Mouse (Mus musculus) embryonic facial prominence, embryonic 15.5 days (tissue): Measurements from ENCODE around the gene Dhx33. TPM values are rescaled to one million over a fixed set of nuclear protein-coding genes. Genes with fewer than 3 reads are reported as not detected.

ENCODE experiments used
- ATAC-seq: fragments of 200-750 bp; cut with Nextera tagmentation; 2 replicates; pipeline ENCODE4 v1.8.0; 2017; ENCODE audit warnings: low read depth, moderate TSS enrichment; ENCODE audit not compliant: insufficient number of reproducible peaks, low FRiP score, low TSS enrichment
- H3K27ac ChIP-seq: fragments of 300-500 bp; sonication (generic); replicated peaks from 2 replicates; pipeline ENCODE4 v1.5.1; 2015; ENCODE audit warnings: mild to moderate bottlenecking, inconsistent platforms
- H3K27me3 ChIP-seq: fragments of 300-500 bp; sonication (generic); 2 replicates; pipeline ENCODE4 v1.6.1; 2015; ENCODE audit warnings: inconsistent platforms
- H3K36me3 ChIP-seq: fragments of 300-500 bp; sonication (generic); 2 replicates; pipeline ENCODE4 v1.6.1; 2015; ENCODE audit warnings: mild to moderate bottlenecking, inconsistent platforms
- H3K4me1 ChIP-seq: fragments of 300-500 bp; sonication (generic); 2 replicates; pipeline ENCODE4 v1.6.1; 2015; ENCODE audit warnings: inconsistent platforms
- H3K4me2 ChIP-seq: fragments of 300-500 bp; sonication (generic); replicated peaks from 2 replicates; pipeline ENCODE4 v1.6.1; 2015; ENCODE audit warnings: mild to moderate bottlenecking, inconsistent platforms
- H3K4me3 ChIP-seq: fragments of 300-500 bp; sonication (generic); replicated peaks from 2 replicates; pipeline ENCODE4 v1.5.1; 2015; ENCODE audit warnings: mild to moderate bottlenecking, inconsistent platforms
- H3K9ac ChIP-seq: fragments of 300-500 bp; sonication (generic); 2 replicates; pipeline ENCODE4 v1.6.1; 2015; ENCODE audit warnings: inconsistent platforms
- H3K9me3 ChIP-seq: fragments of 300-500 bp; sonication (generic); replicated peaks from 2 replicates; pipeline ENCODE4 v1.6.1; 2016; ENCODE audit warnings: inconsistent platforms
- WGBS: fragments of 180-500 bp; shearing (Covaris S2); methylation state at CpG from one replicate; pipeline ENCODE4 v1.1.7; 2015; 5-methylcytosine and 5-hydroxymethylcytosine counted together
- polyA plus RNA-seq: library from polyadenylated mRNA; unstranded; fragments of >200 nt; fragmentation: Nextera tagmentation; extraction: Ambion mirVana; gene quantifications from 2 replicates; pipeline ENCODE4 v1.2.1, GENCODE M21; 2015

Dhx33 gene
- polyA plus RNA-seq, 1 experiment from 2014 or later: 16.5 TPM

DNA sequence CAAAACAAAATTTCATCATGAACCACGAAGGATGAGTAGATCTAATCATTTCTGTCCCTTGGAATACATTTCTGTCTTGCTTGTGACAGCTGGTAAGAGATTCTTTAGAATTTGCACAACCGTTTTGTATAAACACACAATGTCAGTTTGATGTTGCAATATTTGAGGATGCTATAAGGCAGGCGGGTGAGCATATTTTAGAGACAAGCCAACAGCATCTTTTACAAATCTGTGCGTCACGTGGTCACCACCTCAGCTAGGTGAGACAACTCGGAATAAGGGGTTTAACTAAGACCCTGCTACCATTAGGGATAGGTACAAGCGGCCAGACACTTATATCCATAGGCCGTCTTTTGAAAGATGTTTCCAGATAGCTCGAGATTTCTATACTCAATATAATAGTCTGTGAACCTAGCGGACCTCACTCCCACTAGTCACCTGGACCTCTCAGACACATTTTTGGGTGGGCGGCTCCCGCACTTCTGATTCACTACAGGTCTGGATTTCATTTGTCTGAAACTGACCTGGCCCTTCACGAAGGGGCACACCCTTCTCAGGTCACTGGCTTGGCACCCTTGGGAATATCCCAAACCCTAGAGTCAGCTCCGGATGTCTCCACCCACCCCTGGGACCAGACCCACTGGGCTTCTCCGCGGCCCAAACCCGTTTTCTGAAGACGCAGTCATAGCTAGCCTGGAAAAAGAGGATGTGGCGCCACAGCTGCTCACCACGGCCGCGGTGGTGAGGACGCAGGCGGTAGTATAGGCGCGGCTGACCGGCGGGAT lies 14.4 kb upstream of the Dhx33 start:
- WGBS: 4% methylated on average over 28 of the region's 28 CpGs
- peaks cover 18% of the 10 kb centered on the region; the same call in 1 of the 2 replicates for H3K36me3 ChIP-seq
- peak overlapping the region; percentile 99 for H3K4me3 ChIP-seq
- peak overlapping the region; percentile 89 for H3K27ac ChIP-seq
- ATAC-seq: no peak; the same call in 1 of the 2 replicates
- H3K4me2 ChIP-seq: peak overlapping the region; percentile 74
- H3K9ac ChIP-seq: peak overlapping the region; percentile 93
- H3K9me3 ChIP-seq: no peaks in the 10 kb centered on the region
- H3K4me1 ChIP-seq: peaks cover 21% of the 10 kb centered on the region
- no peaks in the 10 kb centered on the region for H3K27me3 ChIP-seq

DNA sequence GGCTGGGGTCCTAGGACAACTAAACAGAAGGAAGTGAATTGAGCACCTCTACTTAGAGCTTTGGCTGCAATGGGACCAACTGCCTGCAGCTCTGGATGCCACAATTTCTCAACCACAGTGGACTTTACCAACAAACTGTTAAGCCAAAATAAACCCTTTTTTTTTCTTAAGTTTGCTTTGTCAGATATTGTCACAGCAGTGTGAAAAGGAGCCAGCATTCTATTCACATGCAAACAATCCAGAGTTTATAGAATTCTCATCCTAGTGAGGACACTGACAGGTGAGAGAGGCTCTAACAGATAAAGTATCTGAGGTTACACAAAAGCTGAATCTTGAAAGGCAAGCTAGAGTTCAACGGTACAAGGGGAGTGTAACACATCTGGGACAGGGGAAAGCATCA lies 12.8 kb upstream of the Dhx33 start:
- Histone ChIP-seq H3K4me3 (no peak overlapping the region), H3K9ac (no peak overlapping the region)
- 95% methylated on average over 1 of the region's 1 CpGs for WGBS

DNA sequence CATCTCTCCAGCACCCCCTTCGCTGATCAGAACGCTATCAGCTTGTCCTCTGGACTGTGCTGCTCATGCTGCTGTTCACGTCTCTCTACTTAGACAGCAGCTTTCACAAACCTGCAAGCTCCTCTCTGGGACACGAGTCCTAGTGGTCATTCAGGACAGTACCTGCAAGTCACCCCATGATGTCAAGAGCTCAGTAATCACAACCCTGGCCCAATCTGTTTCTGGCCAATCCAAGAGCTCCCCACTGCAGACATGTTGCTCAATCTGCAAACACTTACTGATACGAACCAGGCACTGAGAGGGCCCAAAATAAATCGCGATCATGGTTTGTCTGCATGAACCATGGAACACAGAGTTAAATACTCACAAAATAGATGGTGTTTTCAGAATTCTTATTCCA lies 8.5 kb upstream of the Dhx33 start:
- no peak overlapping the region for H3K4me3 ChIP-seq
- H3K4me1 ChIP-seq: peaks cover 12% of the 10 kb centered on the region
- no peaks in the 10 kb centered on the region for H3K27me3 ChIP-seq
- no peaks in the 10 kb centered on the region for H3K9me3 ChIP-seq
- H3K36me3 ChIP-seq: peaks cover 46% of the 10 kb centered on the region
- 93% methylated on average over 7 of the region's 7 CpGs for WGBS
- no peak overlapping the region for H3K27ac ChIP-seq
- no peak overlapping the region for H3K4me2 ChIP-seq
- no peak overlapping the region for H3K9ac ChIP-seq
- no peak for ATAC-seq

More for the DNA sequence above, 12.8 kb upstream of the Dhx33 start:
- H3K9me3 ChIP-seq: no peaks in the 10 kb centered on the region
- no peak overlapping the region for H3K27ac ChIP-seq
- no peaks in the 10 kb centered on the region for H3K27me3 ChIP-seq
- H3K4me1 ChIP-seq: peaks cover 21% of the 10 kb centered on the region
- H3K4me2 ChIP-seq: no peak overlapping the region
- peaks cover 24% of the 10 kb centered on the region for H3K36me3 ChIP-seq
- ATAC-seq: no peak

DNA sequence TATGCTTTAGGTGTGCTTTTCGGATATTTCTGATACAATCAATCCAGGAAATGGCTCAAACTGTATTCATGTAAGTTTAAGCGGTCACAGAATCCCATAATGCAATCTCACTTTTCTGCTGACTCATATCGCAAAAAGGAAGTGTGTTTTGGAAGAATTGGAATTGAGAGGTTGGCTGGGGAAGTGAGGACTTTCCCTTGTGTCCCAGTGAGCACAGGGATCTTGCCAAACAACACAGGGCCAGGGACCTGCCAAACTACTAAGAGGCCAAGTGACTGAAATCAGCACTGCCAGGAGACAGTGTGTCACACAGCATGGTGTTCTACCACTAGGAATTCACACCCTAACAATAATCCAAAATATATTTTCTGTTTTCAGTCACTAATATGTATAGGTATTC lies 4.1 kb upstream of the Dhx33 start:
- no peak for ATAC-seq
- H3K4me1 ChIP-seq: peaks cover 2% of the 10 kb centered on the region
- WGBS: 89% methylated on average over 3 of the region's 3 CpGs
- H3K4me2 ChIP-seq: no peak overlapping the region
- H3K9me3 ChIP-seq: no peaks in the 10 kb centered on the region
- peaks cover 43% of the 10 kb centered on the region for H3K36me3 ChIP-seq
- H3K9ac ChIP-seq: no peak overlapping the region
- H3K27ac ChIP-seq: no peak overlapping the region
- no peak overlapping the region for H3K4me3 ChIP-seq
- no peaks in the 10 kb centered on the region for H3K27me3 ChIP-seq

DNA sequence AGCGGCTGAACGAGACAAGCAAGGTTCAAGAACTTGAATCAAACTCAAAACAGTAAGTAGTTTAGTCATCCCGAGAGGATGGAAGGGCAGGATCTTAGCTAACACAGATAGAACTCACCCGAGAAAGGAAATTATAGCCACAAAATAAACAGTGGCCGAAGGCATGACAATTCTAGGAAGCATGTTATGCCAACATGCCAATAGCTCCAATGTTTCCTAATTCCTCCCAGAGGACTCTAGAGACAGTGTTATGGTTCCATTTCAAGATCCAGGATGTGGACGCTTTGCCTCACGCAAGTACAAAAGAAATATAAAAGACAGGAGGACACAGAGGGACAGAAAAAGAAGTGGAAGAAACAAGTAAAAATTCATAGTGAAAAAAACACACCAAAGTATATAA lies 3.6 kb upstream of the Dhx33 start:
- Histone ChIP-seq H3K36me3 (peaks cover 42% of the 10 kb centered on the region), H3K4me1 (peaks cover 7% of the 10 kb centered on the region), H3K4me3 (no peak overlapping the region), H3K27me3 (no peaks in the 10 kb centered on the region), H3K9me3 (no peaks in the 10 kb centered on the region), H3K27ac (no peak overlapping the region), H3K4me2 (no peak overlapping the region), H3K9ac (no peak overlapping the region)
- 86% methylated on average over 7 of the region's 7 CpGs for WGBS
- ATAC-seq: no peak

DNA sequence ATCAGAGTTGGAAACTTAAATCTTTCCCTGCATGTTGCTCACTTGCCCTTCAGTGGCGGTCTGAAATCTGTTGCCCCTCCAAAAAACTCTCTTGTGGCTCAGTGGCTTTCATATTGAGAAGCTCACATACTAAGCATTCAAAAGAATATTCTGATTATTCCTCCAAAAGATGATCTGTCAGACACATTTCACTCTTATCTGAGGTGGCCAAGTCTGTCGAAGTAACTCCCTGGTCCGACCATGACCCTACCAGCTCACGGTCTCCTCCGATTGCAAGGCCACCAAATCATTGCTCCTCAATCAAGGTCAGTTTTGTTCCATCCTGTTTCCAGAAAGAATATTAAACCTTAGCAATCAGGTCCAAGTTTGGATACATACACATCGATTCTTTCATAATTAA lies 2.8 kb upstream of the Dhx33 start:
- Histone ChIP-seq H3K9ac (no peak overlapping the region), H3K4me3 (no peak overlapping the region), H3K27me3 (no peaks in the 10 kb centered on the region), H3K4me2 (no peak overlapping the region), H3K9me3 (no peaks in the 10 kb centered on the region), H3K36me3 (peaks cover 34% of the 10 kb centered on the region), H3K4me1 (peaks cover 15% of the 10 kb centered on the region), H3K27ac (no peak overlapping the region)
- 93% methylated on average over 6 of the region's 6 CpGs for WGBS
- no peak for ATAC-seq

DNA sequence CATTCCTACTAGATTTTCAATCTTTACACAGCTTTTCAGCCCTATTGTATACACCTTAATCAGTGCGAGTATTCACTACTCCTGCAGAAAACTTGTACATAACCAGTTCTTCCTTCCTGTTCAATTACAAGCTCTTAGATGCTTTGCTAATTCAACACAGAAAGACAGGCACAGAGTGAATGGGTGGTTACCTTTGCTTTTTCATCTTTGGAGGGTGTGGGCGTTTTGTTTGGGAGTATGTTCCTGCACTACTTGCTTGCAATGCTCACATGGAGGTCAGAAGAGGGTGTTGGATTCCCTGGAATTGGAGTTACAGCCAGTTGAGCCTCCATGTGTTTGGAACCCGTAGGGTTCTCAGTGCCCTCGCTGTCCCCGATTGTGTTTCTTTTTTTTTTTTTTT lies 809 bp upstream of the Dhx33 start:
- no peaks in the 10 kb centered on the region for H3K9me3 ChIP-seq
- peak overlapping the region; percentile 100 for H3K4me3 ChIP-seq
- no peak for ATAC-seq
- H3K4me2 ChIP-seq: peak overlapping the region; percentile 45
- peaks cover 15% of the 10 kb centered on the region for H3K4me1 ChIP-seq
- H3K27me3 ChIP-seq: no peaks in the 10 kb centered on the region
- peaks cover 18% of the 10 kb centered on the region for H3K36me3 ChIP-seq
- no peak overlapping the region for H3K9ac ChIP-seq
- 0 out of 2 replicates have a peak overlapping the region, but pooled peaks have one; percentile 40 for H3K27ac ChIP-seq
- 56% methylated on average over 5 of the region's 5 CpGs for WGBS

DNA sequence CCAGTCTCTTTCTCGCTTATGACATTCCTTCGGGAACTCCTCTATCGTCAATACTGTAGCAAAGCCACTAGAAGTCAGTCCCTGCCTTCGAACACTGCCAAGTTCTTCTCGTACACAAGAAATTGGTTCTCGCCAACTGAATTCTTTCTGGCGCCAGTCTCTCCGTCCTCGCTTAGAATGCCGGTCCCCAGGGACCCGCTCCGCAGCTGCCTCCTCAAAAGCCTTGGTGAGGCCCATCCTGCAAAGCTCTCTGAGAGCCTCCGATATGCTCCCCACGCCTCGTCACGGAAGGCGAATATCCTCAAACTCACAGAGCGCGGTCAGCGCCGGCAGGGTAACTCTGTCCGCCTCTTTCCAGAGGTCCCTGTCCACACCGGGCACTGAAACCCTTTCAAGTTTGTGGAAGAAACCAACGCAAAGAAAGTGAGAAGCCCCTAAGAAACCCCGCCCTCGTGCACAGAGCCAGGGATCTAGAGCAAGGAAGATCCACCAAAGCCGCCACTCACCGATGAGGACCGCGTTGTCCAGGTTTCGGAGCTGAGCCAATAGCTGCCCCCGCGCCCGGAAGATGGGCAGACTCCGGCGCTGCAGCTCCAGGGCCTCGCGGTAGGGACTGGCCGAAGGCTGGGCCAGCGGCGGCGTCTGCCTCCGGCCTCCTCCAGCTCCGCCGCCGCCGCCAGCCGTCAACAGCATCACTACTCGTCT lies 474 bp downstream of the Dhx33 start:
- Histone ChIP-seq H3K9me3 (no peaks in the 10 kb centered on the region), H3K27me3 (no peaks in the 10 kb centered on the region), H3K9ac (peak overlapping the region; percentile 62), H3K27ac (peak overlapping the region; percentile 80), H3K4me3 (peak overlapping the region; percentile 100), H3K4me1 (peaks cover 15% of the 10 kb centered on the region), H3K4me2 (peak overlapping the region; percentile 84), H3K36me3 (peaks cover 17% of the 10 kb centered on the region)
- peak; percentile 47 for ATAC-seq
- WGBS: 3% methylated on average over 49 of the region's 49 CpGs

DNA sequence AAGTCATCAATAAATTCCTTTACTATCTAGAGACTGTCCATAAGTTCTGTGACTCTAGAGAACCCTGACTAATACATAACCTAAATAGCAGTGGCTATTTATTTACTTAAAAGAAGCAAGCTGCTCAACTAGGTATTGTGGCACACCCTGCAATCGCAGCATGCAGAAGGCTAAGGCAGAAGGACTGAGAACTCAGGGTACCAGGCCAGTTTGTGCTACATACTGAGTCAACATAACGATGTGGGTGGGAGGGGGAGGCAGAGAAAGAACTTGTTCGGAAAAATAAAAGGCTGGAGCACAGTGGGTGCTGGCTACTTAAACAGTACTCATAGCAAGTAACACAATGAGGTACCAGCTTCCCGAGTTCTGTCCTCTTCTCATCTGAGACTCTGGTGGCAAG lies 3.1 kb downstream of the Dhx33 start:
- Histone ChIP-seq H3K4me1 (peaks cover 15% of the 10 kb centered on the region), H3K36me3 (peaks cover 30% of the 10 kb centered on the region), H3K4me2 (no peak overlapping the region), H3K9me3 (no peaks in the 10 kb centered on the region), H3K27ac (no peak overlapping the region), H3K27me3 (no peaks in the 10 kb centered on the region), H3K4me3 (no peak overlapping the region), H3K9ac (no peak overlapping the region)
- ATAC-seq: no peak
- 91% methylated on average over 4 of the region's 4 CpGs for WGBS

DNA sequence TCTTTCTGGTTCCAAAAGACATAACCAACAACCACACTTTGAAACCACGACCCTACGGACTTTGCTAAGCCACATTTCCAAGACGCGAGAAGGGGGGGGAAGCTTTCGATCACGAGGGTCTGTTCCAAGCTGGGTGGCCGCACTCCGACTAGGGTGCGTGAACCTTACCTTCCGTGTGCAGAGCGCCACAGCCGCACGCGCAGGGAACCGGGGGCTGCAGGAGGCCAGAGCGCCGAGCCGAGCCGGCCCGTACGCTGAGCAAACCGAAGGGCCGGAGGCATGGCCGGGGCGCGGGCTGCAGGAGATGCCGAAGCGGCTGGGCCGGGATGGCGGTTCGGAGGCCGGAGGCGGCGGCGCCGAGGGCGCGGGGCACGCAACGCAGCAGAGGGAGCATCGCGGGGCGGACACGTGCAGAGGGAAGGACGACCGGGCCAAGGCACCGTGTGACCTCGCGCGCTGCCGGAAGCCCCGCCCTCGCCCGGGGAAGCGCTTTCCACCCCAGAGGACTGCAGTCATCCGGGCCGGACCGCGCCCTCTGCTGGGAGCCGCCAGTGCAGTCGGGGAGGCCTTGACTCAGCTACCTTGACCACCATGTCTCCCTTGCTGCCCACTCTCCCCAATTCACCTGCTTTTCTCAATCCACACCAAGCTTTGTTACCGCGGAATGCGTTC lies 21.5 kb downstream of the Dhx33 start, which contains the start of gene C1qbp:
Gene C1qbp, minus strand, starts transcription at position 470 of the 672 bp plus-strand sequence.
- Histone ChIP-seq H3K9me3 (no peaks in the 10 kb centered on the region), H3K9ac (peak within 1 kb of the TSS; percentile 69), H3K27ac (0 out of 2 replicates have a peak within 1 kb of the TSS, but pooled peaks have one; percentile 31), H3K4me2 (peak within 1 kb of the TSS; percentile 68), H3K4me3 (peak within 1 kb of the TSS; percentile 78), H3K36me3 (peaks cover 63% of the 10 kb centered on the region), H3K4me1 (peaks cover 16% of the 10 kb centered on the region), H3K27me3 (no peaks in the 10 kb centered on the region)
- WGBS: under 1% methylated on average over 57 of the region's 64 CpGs
- peak; percentile 95 for ATAC-seq

DNA sequence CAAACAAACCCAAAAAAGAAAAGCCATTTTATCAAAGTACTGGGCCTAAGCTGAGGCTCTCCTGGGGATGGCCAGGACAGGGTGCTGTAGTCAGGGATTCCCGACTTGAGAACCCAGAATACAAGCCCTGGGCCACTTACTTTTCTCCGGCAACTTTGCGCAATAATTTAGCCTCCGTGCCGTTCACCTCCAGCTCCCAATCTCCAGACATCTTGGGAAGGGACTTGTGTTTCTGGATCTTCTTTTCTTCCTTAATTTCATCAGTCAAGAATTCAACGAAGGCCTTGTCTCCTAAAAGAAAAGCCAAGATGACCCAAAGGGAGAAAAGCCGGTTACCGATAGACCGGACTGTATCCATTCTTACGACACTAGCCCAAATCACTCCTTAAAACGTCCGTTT lies 22.2 kb downstream of the Dhx33 start:
- ATAC-seq: no peak
- Histone ChIP-seq H3K27me3 (no peaks in the 10 kb centered on the region), H3K9ac (peak overlapping the region; percentile 69), H3K4me1 (peaks cover 16% of the 10 kb centered on the region), H3K9me3 (no peaks in the 10 kb centered on the region), H3K4me3 (peak overlapping the region; percentile 78), H3K27ac (no peak overlapping the region), H3K36me3 (peaks cover 63% of the 10 kb centered on the region), H3K4me2 (peak overlapping the region; percentile 68)
- WGBS: 7% methylated on average over 12 of the region's 12 CpGs
